Mouse (Mus musculus): Measurements from ENCODE around the gene Fbf1.

Fbf1 gene

DNA sequence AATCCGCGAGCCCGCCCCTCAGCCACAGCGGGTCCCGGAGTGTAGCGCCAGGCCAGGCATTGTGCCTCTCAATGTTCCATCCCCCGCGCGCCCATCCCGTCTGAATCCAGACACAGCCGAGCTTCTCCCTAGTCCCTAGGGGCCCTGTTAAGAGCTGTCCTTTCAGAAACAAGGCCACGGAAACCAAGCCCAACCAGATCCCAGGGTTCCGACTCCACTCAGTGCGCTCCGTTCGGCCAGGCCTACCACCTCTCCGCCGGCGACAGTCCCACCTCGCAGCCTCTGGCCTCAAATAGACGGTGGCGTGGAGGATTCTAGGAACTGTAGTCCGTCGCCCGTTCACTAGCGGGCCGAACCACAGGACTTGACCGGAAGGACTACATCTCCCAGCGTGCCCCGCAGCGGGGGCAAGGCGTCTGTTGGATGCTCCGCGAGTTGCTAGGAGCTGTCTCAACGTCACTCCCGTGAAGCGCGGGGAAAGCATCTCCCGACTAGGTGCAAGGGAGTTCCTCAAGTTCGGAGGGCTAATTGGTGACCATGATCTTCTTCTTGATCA lies at the start of gene Fbf1:
Fbf1 (minus strand) TSS at position 283 of the 556 bp plus-strand sequence.
- DNase-seq (ENCODE audit: low read depth, low spot score) = peak; percentile 96

DNA sequence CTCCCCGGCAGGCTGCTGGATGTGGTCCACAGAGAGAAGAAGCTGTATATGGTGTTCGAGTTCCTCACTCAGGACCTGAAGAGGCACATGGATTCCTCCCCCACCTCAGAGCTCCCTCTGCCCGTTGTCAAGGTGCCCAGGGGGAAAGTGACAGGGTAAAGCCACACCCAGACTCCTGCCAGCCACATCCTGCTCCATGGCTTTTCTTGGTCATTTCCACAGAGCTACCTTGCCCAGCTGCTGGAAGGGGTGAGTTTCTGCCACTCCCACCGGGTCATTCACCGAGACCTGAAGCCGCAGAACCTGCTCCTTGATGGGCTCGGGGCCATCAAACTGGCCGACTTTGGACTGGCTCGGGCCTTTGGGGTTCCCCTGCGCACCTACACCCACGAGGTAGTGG lies 48.6 kb upstream of the Fbf1 start:
- DNase-seq (ENCODE audit: low read depth, low spot score) = no peak

- no peak for DNase-seq (ENCODE audit: low read depth, low spot score)
Observed at GRCm38 (mm10) chr11:116215991-116216390, 48.0 kb upstream of the Fbf1 start.

GRCm38 (mm10) chr11:116215181-116215580 lies 47.2 kb upstream of the Fbf1 start:
- DNase-seq (ENCODE audit: low read depth, low spot score) = peak; percentile 57

GRCm38 (mm10) chr11:116213877-116214510 lies 46.0 kb upstream of the Fbf1 start:
- DNase-seq (ENCODE audit: low read depth, low spot score) = no peak

DNA sequence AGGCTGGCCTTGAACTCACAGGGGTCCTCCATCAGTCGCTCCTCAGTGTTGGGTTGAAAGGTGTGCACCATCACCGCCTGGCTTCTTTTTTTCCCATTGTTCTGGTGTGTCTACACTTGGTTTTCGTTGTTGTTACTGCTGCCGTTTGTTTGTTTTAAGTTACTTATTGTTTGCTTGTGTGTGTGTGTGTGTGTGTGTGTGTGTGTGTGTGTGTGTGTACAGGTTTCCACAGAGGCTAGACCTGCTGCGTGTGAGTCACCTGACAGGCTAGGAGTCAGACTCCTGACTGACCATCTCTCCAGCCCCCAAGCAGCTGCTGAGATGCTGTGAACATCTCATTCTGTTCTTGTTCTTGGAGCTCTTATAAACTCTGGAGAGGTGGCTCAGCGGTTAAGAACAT lies 44.9 kb upstream of the Fbf1 start:
- DNase-seq (ENCODE audit: low read depth, low spot score) = no peak

DNA sequence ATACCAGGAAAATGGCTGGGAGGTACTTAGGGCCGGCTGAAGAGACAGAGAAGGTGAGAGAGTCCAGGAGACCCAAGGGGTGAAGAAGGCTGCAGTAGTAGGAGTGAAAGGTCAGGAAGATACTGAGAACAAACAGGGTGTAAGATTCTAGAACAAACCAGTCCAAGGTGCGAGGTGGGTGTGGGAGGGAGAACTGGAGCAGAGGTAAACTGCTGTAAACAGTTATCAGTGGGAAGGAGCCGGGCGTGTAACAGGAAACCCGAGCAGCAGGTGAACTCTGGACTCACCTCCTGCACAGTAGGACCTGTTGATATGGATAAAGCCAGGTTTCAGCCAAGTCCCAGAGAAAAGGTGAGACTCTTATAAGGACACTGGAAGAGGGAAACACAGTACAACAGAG lies 42.7 kb upstream of the Fbf1 start:
- no peak for DNase-seq (ENCODE audit: low read depth, low spot score)

DNA sequence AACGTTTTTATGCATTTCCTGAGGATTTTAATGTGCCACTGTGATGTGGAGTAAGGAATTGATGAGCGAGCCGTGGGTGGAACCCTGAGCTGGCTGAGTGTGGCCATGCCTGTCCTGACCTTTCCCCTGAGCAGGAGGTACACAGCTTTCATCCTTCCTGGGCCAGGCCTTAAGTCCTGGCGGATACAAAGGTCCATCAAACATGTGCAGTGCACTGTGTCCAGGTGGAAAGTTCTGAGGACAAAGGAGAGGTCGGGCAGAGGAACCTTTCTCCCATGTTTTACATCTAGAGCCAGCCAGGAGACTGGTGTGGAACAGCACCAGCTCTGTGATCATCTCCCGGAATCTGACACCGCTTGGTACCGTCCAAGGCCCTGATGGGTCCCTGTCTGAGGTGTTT lies 41.3 kb upstream of the Fbf1 start:
- no peak for DNase-seq (ENCODE audit: low read depth, low spot score)

- no peak for DNase-seq (ENCODE audit: low read depth, low spot score)
Observed at GRCm38 (mm10) chr11:116208660-116209059, 40.7 kb upstream of the Fbf1 start.

GRCm38 (mm10) chr11:116206678-116207077 lies 38.7 kb upstream of the Fbf1 start:
- no peak for DNase-seq (ENCODE audit: low read depth, low spot score)

DNA sequence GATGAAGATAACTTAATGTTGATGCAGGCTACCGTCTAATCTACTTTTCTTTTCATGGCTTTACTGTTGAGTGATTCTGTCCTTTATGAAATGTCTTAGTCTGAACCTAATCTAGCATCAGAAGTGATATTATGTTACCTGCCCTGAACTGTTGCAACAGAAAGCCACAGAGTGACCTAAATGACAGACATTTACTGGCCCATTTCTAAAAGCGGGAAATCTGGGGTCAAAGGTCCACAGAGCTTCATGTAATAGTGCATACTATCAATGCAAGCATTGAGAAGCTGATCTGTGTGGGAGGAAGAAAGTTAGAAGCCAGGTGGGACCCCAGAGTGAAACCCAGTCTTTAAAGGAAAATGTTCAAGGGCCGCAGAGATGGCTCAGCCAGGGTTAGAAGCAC lies 35.2 kb upstream of the Fbf1 start:
- no peak for DNase-seq (ENCODE audit: low read depth, low spot score)

DNA sequence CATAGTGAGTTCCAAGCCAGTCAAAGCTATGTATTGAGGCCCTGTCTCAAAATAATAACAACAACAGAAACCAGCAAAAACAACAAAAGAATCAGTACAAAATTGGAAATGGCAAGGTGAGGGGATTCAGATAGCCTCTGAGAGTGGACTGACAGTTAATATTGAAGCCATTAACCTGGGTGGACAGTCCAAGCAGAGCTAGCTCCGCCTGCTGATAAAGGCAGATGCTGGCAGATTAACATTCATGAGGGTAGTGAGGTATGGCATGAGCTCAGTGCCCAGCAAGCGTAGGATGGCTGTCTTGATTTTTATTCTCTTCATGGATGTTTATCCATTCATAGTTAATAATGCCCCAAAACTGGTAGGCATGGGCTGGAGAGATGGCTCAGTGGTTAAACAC lies 33.2 kb upstream of the Fbf1 start:
- DNase-seq (ENCODE audit: low read depth, low spot score) = no peak

GRCm38 (mm10) chr11:116198639-116199531 lies 30.9 kb upstream of the Fbf1 start, which contains the start of the genes Ten1 and Acox1:
TSS of gene Ten1 (plus strand) at chr11:116198855.
TSS of gene Acox1 (minus strand) at chr11:116199045.
- peak; percentile 97 for DNase-seq (ENCODE audit: low read depth, low spot score)

DNA sequence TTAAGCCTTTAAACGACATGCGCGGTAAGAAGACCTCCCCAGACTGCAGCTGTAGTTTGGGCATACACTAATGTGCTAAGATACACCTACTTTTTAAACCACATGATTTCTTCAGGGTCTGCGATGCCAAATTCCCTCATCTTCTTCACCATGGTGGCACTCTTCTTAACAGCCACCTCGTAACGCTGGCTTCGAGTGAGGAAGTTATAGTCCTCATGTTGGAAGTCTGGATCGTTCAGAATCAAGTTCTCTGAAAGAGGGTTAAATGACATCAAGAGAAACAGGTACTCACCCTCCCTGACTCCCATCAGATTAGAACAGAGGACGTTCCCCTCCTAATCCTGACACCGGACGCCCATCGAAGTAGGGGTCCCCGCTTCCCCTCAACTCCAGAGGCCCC lies 30.2 kb upstream of the Fbf1 start:
- DNase-seq (ENCODE audit: low read depth, low spot score) = no peak

DNA sequence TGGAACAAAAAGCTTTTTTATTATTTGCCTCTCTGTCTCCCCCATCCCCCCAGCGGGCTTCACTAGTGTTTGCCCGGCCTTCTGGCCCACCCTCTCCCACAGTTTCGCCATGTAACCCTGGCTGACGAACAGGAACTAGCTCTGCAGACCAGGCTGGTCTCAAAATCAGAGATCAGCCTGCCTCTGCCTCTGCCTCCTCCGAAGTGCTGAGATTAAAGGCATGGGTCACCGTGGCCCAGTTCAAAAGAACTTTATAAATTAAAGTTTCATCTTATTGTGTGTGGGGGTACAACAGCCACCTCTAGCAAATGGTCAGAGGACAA lies 29.6 kb upstream of the Fbf1 start:
- DNase-seq (ENCODE audit: low read depth, low spot score) = no peak

DNA sequence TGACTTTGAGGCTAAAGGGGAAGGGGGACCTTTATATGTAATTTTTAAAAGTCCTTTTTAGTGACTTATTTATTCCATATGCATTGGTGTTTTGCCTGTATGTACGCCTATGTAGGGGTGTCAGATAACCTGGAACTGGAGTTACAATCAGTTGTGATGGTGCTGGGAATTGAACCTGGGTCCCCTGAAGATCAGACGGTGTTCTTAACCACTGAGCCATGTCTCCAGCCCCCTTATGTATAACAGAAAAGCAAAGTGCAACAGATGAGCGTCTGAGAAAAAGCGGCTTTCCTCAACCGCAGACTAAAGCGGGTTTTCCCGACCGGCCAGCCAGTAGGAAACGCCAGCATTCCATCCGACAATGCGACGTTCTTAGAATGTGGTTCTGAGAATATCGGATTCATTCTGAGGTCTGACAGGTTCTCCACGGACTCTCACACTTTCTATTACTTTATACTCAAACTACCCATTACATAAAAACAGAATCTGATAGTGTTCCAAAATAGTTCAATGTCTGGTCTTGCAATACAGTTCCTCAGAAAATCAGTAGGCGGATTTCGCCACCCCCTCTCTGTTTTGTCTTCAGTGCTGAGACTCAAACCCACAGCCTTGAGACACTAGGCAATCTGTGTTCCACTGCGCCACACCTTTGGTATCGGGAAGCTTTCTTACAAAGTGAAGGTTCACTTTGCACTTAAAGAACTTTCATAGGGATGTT lies 29.1 kb upstream of the Fbf1 start:
- DNase-seq (ENCODE audit: low read depth, low spot score) = no peak

- no peak for DNase-seq (ENCODE audit: low read depth, low spot score)
Observed at GRCm38 (mm10) chr11:116196336-116196735, 28.4 kb upstream of the Fbf1 start.

- DNase-seq (ENCODE audit: low read depth, low spot score) = no peak
Observed at GRCm38 (mm10) chr11:116195252-116195651, 27.3 kb upstream of the Fbf1 start.

GRCm38 (mm10) chr11:116194619-116195018 lies 26.7 kb upstream of the Fbf1 start:
- no peak for DNase-seq (ENCODE audit: low read depth, low spot score)

- DNase-seq (ENCODE audit: low read depth, low spot score) = no peak
Observed at GRCm38 (mm10) chr11:116187226-116187930, 19.4 kb upstream of the Fbf1 start.

DNA sequence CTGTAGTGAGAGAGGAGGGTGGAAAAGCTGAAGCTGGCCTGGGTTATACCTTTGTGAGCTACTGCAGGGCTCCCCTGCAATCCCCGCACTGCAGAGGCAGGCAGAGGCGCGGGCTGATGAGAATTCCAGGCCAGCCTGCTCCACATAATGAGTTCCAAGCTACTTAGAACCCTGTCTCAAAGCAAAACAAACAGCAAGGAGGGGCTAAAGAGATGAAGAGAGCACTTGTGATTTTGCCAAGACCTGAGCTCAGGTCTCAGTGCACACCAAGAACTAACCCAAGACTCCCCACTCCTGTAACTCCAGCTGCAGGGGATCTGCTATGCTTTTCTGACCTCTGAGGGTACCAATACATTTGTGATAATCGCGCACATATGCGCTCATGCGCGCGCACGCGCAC lies 18.4 kb upstream of the Fbf1 start:
- no peak for DNase-seq (ENCODE audit: low read depth, low spot score)

DNA sequence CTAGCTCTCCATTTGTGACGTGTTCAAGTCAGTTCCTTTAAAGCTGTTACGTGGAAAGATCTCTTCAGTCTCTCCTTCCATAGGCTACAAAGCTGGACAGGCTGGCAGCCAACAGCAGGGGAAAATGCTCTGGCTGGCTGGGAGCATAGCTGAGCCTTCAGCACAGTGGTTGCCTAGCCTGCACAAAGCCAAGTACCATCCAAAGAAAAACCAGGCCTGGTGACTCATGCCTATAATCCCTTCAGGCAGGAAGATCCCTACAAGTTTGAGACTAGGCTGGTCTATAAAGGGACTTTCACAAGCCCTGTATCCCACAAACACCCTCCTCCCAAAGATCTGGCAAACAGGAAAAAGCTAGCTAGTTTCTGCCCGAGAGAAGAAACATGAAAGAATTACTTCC lies 17.9 kb upstream of the Fbf1 start:
- DNase-seq (ENCODE audit: low read depth, low spot score) = no peak

All from A20 (cell line).